Mouse (Mus musculus) midbrain, postnatal 0 days (tissue): Measurements from ENCODE around the gene Tas2r113. TPM values are rescaled to one million over a fixed set of nuclear protein-coding genes. Genes with fewer than 3 reads are reported as not detected.
"Not testable (repeated sequence)": the region's sequence is repeated elsewhere in the genome, so short reads cannot be mapped to it uniquely, and the experiment has no call there.

Experiments used
- ATAC-seq: fragments of 200-750 bp; cut with Nextera tagmentation; 2 replicates; pipeline ENCODE4 v1.8.0; 2017; ENCODE audit warnings: moderate number of reproducible peaks, mild to moderate bottlenecking, moderate TSS enrichment, moderate library complexity; ENCODE audit not compliant: low FRiP score
- DNase-seq: peaks from one replicate; pipeline ENCODE4 v3.0.0-alpha.2; 2015; ENCODE audit warnings: low spot score
- H3K27ac ChIP-seq: fragments of 300-500 bp; sonication (generic); 2 replicates; pipeline ENCODE4 v1.5.1; 2014; ENCODE audit warnings: low read depth, mild to moderate bottlenecking, low read length, mixed read lengths
- H3K27me3 ChIP-seq: fragments of 300-500 bp; sonication (generic); 2 replicates; pipeline ENCODE4 v1.6.1; 2014; ENCODE audit warnings: low read length, control low read depth, mixed read lengths; ENCODE audit not compliant: insufficient read depth
- H3K36me3 ChIP-seq: fragments of 300-500 bp; sonication (generic); 2 replicates; pipeline ENCODE4 v1.6.1; 2014; ENCODE audit warnings: low read length, control low read depth, mixed read lengths; ENCODE audit not compliant: insufficient read depth
- H3K4me1 ChIP-seq: fragments of 300-500 bp; sonication (generic); 2 replicates; pipeline ENCODE4 v1.6.1; 2014; ENCODE audit warnings: mild to moderate bottlenecking, control low read depth, antibody characterized with exemption, low read length, mixed read lengths; ENCODE audit not compliant: insufficient read depth
- H3K4me2 ChIP-seq: fragments of 300-500 bp; sonication (generic); 2 replicates; pipeline ENCODE4 v1.6.1; 2014; ENCODE audit warnings: low read depth, mild to moderate bottlenecking, low read length, mixed read lengths; ENCODE audit not compliant: poor library complexity, severe bottlenecking
- H3K4me3 ChIP-seq: fragments of 300-500 bp; sonication (generic); 2 replicates; pipeline ENCODE4 v1.5.1; 2014; ENCODE audit warnings: low read depth, mild to moderate bottlenecking, low read length, moderate library complexity
- H3K9ac ChIP-seq: fragments of 300-500 bp; sonication (generic); replicated peaks from 2 replicates; pipeline ENCODE4 v1.6.1; 2014; ENCODE audit warnings: mild to moderate bottlenecking, low read length, moderate library complexity, mixed read lengths; ENCODE audit not compliant: poor library complexity, severe bottlenecking
- H3K9me3 ChIP-seq: fragments of 300-500 bp; sonication (generic); 2 replicates; pipeline ENCODE4 v1.6.1; 2016; ENCODE audit warnings: low read length, control low read depth
- CTCF ChIP-seq: IDR thresholded peaks from 2 replicates; pipeline ENCODE4 v1.5.1; 2016; ENCODE audit warnings: antibody characterized with exemption, mild to moderate bottlenecking
- WGBS: fragments of 180-500 bp; shearing (Covaris S2); extraction: QIAGEN DNeasy Blood & Tissue Kit; methylation state at CpG from one replicate; pipeline ENCODE4 v1.1.7; 2014; 5-methylcytosine and 5-hydroxymethylcytosine counted together
- polyA plus RNA-seq: library from polyadenylated mRNA; unstranded; fragments of >200 nt; fragmentation: Nextera tagmentation; extraction: Ambion mirVana; gene quantifications from 2 replicates; pipeline ENCODE4 v1.2.1, GENCODE M21; 2015
- total RNA-seq: library from RNA; depleted of rRNA; stranded (reverse); fragments of >200 nt; gene quantifications from 2 replicates; pipeline ENCODE4 v1.2.3, GENCODE M21; 2014; rRNA removed

The Tas2r113 gene
- total RNA-seq (not detected in 2 replicates), polyA plus RNA-seq (not detected in 2 replicates)

- TF ChIP-seq CTCF: no peak
- Histone ChIP-seq H3K4me1 (no peaks in the 10 kb centered on the region), H3K4me2 (no peak within 1 kb of the TSS), H3K4me3 (no peak within 1 kb of the TSS), H3K9ac (no peak within 1 kb of the TSS), H3K27me3 (no peaks in the 10 kb centered on the region), H3K9me3 (no peaks in the 10 kb centered on the region), H3K27ac (no peak within 1 kb of the TSS), H3K36me3 (no peaks in the 10 kb centered on the region)
- 64% methylated on average over 1 of the region's 1 CpGs for whole genome bisulfite sequencing
- DNase-seq (no peak), ATAC-seq (no peak)
These were observed at the start of gene Tas2r113 for GRCm38 (mm10) chr6:132892711-132893110. Tas2r113 (plus strand) TSS chr6:132893011.

- H3K4me1 ChIP-seq: no peaks in the 10 kb centered on the region
- no peak for TF ChIP-seq CTCF
These were observed 46.0 kb upstream of the Tas2r113 start, which contains the start of gene Tas2r123 for GRCm38 (mm10) chr6:132846842-132847241. Tas2r123 (plus strand) TSS chr6:132847142.

DNA sequence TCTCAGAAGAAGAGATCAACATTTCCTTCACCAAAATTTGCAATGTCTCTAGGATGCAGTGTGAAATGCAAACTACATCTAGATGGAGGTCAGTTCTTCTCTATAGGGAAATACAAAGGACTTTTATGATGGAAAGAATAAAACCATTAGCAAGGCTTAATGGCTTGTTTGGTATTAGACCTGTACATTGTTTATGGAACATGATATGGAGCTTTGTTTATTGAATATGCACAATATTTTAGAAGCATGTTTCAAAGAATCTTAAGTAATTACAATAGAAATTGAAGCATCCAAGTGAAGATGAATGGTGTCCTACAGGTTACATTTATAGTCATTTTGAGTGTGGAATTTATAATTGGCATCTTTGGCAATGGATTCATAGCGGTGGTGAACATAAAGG lies 37.7 kb upstream of the Tas2r113 start, which contains the start of gene Tas2r116:
TSS of gene Tas2r116 (plus strand) at position 301 of the 400 bp plus-strand sequence.
- TF ChIP-seq CTCF: no peak
- DNase-seq (no peak), ATAC-seq (no peak)
- H3K4me1 ChIP-seq: no peaks in the 10 kb centered on the region
- H3K27ac ChIP-seq: no peak within 1 kb of the TSS
- no peak within 1 kb of the TSS for H3K4me2 ChIP-seq
- H3K4me3 ChIP-seq: no peak within 1 kb of the TSS
- no peaks in the 10 kb centered on the region for H3K36me3 ChIP-seq
- H3K9me3 ChIP-seq: no peaks in the 10 kb centered on the region
- no peaks in the 10 kb centered on the region for H3K27me3 ChIP-seq
- 80% methylated on average over 1 of the region's 1 CpGs for WGBS
- H3K9ac ChIP-seq: no peak within 1 kb of the TSS

More at GRCm38 (mm10) chr6:132846842-132847241, 46.0 kb upstream of the Tas2r113 start, which contains the start of gene Tas2r123:
- Histone ChIP-seq H3K4me3 (no peak within 1 kb of the TSS), H3K9me3 (no peaks in the 10 kb centered on the region), H3K27ac (no peak within 1 kb of the TSS), H3K36me3 (no peaks in the 10 kb centered on the region), H3K4me2 (no peak within 1 kb of the TSS), H3K27me3 (no peaks in the 10 kb centered on the region), H3K9ac (no peak within 1 kb of the TSS)
- 88% methylated on average over 1 of the region's 1 CpGs for WGBS
- ATAC-seq (no peak), DNase-seq (no peak)

DNA sequence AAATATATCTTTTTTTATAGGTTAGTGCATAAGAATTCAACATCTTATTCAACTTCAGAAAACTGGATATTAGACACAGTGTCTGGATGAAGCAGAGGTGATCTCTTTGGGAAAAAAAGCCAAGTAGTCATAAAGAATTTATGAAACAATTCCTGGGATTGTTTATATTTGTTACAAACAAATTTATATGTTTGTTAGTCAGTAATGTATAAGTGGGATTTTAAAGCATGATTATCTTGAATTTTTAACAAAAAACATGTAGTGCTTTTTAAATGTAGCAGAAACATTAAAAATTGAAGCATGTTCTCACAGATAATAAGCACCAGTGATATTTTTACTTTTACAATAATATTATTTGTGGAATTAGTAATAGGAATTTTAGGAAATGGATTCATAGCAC lies 25.1 kb upstream of the Tas2r113 start, which contains the start of gene Tas2r110:
TSS of gene Tas2r110 (plus strand) at position 301 of the 400 bp plus-strand sequence.
- Histone ChIP-seq H3K4me2 (no peak within 1 kb of the TSS), H3K4me3 (no peak within 1 kb of the TSS), H3K4me1 (no peaks in the 10 kb centered on the region), H3K27ac (no peak within 1 kb of the TSS), H3K27me3 (no peaks in the 10 kb centered on the region), H3K9ac (no peak within 1 kb of the TSS), H3K36me3 (no peaks in the 10 kb centered on the region), H3K9me3 (no peaks in the 10 kb centered on the region)
- ATAC-seq: no peak
- TF ChIP-seq CTCF: no peak
- DNase-seq: no peak

DNA sequence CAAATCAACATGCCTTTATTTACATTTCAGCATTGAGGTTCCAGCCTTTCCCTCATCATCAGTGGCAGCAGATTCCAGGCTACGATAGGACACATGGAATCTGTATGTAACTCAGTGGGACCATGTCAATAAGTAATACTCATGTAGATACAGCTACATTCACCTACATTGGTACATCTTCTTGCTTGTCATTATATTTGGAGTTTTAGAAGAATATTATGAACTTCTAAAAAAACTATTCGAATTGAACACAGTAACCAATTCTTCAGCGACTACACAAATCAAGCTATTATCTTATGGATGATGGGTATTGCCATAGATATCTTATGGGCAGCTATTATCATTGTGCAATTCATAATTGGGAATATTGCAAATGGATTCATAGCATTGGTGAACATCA lies 16.5 kb downstream of the Tas2r113 start, which contains the start of gene Tas2r125:
TSS of gene Tas2r125 (plus strand) at position 301 of the 400 bp plus-strand sequence.
- H3K9me3 ChIP-seq: no peaks in the 10 kb centered on the region
- 88% methylated on average over 3 of the region's 3 CpGs for WGBS
- no peaks in the 10 kb centered on the region for H3K4me1 ChIP-seq
- H3K9ac ChIP-seq: no peak within 1 kb of the TSS
- no peak within 1 kb of the TSS for H3K27ac ChIP-seq
- TF ChIP-seq CTCF: no peak
- H3K4me2 ChIP-seq: no peak within 1 kb of the TSS
- no peaks in the 10 kb centered on the region for H3K27me3 ChIP-seq
- H3K36me3 ChIP-seq: no peaks in the 10 kb centered on the region
- DNase-seq (no peak), ATAC-seq (no peak)
- no peak within 1 kb of the TSS for H3K4me3 ChIP-seq

GRCm38 (mm10) chr6:132941376-132941775 lies 48.6 kb downstream of the Tas2r113 start:
- not testable (repeated sequence) for H3K9ac ChIP-seq, H3K27ac ChIP-seq, H3K4me1 ChIP-seq, H3K4me3 ChIP-seq, H3K27me3 ChIP-seq, H3K9me3 ChIP-seq, DNase-seq, H3K36me3 ChIP-seq, H3K4me2 ChIP-seq, ATAC-seq

Other genes starting within 250 kb of the Tas2r113 start
- not detected in 2 replicates for gene A630073D07Rik, start 241.5 kb upstream of the Tas2r113 start, total RNA-seq
- not detected in 2 replicates for gene A630073D07Rik, start 241.5 kb upstream of the Tas2r113 start, polyA plus RNA-seq
- not detected in 2 replicates for gene Tas2r120, start 236.1 kb upstream of the Tas2r113 start, total RNA-seq
- gene Tas2r120, start 236.1 kb upstream of the Tas2r113 start, polyA plus RNA-seq: not detected in 2 replicates
- gene Tas2r121, start 192.0 kb upstream of the Tas2r113 start, total RNA-seq: not detected in 2 replicates
- not detected in 2 replicates for gene Tas2r121, start 192.0 kb upstream of the Tas2r113 start, polyA plus RNA-seq
- gene Tas2r122, start 181.1 kb upstream of the Tas2r113 start, total RNA-seq: not detected in 2 replicates
- not detected in 2 replicates for gene Tas2r122, start 181.1 kb upstream of the Tas2r113 start, polyA plus RNA-seq
- gene Tas2r115, start 155.0 kb upstream of the Tas2r113 start, total RNA-seq: not detected in 2 replicates
- gene Tas2r115, start 155.0 kb upstream of the Tas2r113 start, polyA plus RNA-seq: not detected in 2 replicates
- gene Tas2r124, start 138.3 kb upstream of the Tas2r113 start, total RNA-seq: not detected in 2 replicates
- gene Tas2r124, start 138.3 kb upstream of the Tas2r113 start, polyA plus RNA-seq: not detected in 2 replicates
- gene Tas2r102, start 130.9 kb upstream of the Tas2r113 start, total RNA-seq: not detected in 2 replicates
- gene Tas2r102, start 130.9 kb upstream of the Tas2r113 start, polyA plus RNA-seq: not detected in 2 replicates
- not detected in 2 replicates for gene Tas2r136, start 114.8 kb upstream of the Tas2r113 start, total RNA-seq
- not detected in 2 replicates for gene Tas2r136, start 114.8 kb upstream of the Tas2r113 start, polyA plus RNA-seq
- gene Tas2r117, start 90.2 kb upstream of the Tas2r113 start, total RNA-seq: not detected in 2 replicates
- not detected in 2 replicates for gene Tas2r117, start 90.2 kb upstream of the Tas2r113 start, polyA plus RNA-seq
- not detected in 2 replicates for gene Tas2r123, start 45.9 kb upstream of the Tas2r113 start, total RNA-seq
- gene Tas2r123, start 45.9 kb upstream of the Tas2r113 start, polyA plus RNA-seq: not detected in 2 replicates
- not detected in 2 replicates for gene Tas2r116, start 37.6 kb upstream of the Tas2r113 start, total RNA-seq
- not detected in 2 replicates for gene Tas2r116, start 37.6 kb upstream of the Tas2r113 start, polyA plus RNA-seq
- not detected in 2 replicates for gene Tas2r110, start 25.0 kb upstream of the Tas2r113 start, total RNA-seq
- gene Tas2r110, start 25.0 kb upstream of the Tas2r113 start, polyA plus RNA-seq: not detected in 2 replicates
- gene Tas2r125, start 16.6 kb downstream of the Tas2r113 start, total RNA-seq: not detected in 2 replicates
- gene Tas2r125, start 16.6 kb downstream of the Tas2r113 start, polyA plus RNA-seq: not detected in 2 replicates
- gene Tas2r129, start 58.1 kb downstream of the Tas2r113 start, total RNA-seq: not detected in 2 replicates
- not detected in 2 replicates for gene Tas2r129, start 58.1 kb downstream of the Tas2r113 start, polyA plus RNA-seq
- gene Tas2r131, start 64.9 kb downstream of the Tas2r113 start, total RNA-seq: not detected in 2 replicates
- gene Tas2r131, start 64.9 kb downstream of the Tas2r113 start, polyA plus RNA-seq: not detected in 2 replicates
- not detected in 2 replicates for gene Tas2r109, start 88.0 kb downstream of the Tas2r113 start, total RNA-seq
- gene Tas2r109, start 88.0 kb downstream of the Tas2r113 start, polyA plus RNA-seq: not detected in 2 replicates
- gene Tas2r103, start 144.1 kb downstream of the Tas2r113 start, total RNA-seq: not detected in 2 replicates
- not detected in 2 replicates for gene Tas2r103, start 144.1 kb downstream of the Tas2r113 start, polyA plus RNA-seq
- gene Tas2r140, start 162.8 kb downstream of the Tas2r113 start, total RNA-seq: not detected in 2 replicates
- not detected in 2 replicates for gene Tas2r140, start 162.8 kb downstream of the Tas2r113 start, polyA plus RNA-seq
- 185 and 229 TPM in 2 replicates for gene Smim10l1, start 211.9 kb downstream of the Tas2r113 start, total RNA-seq
- 149 and 160 TPM in 2 replicates for gene Smim10l1, start 211.9 kb downstream of the Tas2r113 start, polyA plus RNA-seq